Mouse (Mus musculus): ENCODE results near the gene Nxf1. TPM values are rescaled to one million over a fixed set of nuclear protein-coding genes. Genes with fewer than 3 reads are reported as not detected.

The Nxf1 gene
- polyA plus RNA-seq, 1 experiment: 113 TPM

DNA sequence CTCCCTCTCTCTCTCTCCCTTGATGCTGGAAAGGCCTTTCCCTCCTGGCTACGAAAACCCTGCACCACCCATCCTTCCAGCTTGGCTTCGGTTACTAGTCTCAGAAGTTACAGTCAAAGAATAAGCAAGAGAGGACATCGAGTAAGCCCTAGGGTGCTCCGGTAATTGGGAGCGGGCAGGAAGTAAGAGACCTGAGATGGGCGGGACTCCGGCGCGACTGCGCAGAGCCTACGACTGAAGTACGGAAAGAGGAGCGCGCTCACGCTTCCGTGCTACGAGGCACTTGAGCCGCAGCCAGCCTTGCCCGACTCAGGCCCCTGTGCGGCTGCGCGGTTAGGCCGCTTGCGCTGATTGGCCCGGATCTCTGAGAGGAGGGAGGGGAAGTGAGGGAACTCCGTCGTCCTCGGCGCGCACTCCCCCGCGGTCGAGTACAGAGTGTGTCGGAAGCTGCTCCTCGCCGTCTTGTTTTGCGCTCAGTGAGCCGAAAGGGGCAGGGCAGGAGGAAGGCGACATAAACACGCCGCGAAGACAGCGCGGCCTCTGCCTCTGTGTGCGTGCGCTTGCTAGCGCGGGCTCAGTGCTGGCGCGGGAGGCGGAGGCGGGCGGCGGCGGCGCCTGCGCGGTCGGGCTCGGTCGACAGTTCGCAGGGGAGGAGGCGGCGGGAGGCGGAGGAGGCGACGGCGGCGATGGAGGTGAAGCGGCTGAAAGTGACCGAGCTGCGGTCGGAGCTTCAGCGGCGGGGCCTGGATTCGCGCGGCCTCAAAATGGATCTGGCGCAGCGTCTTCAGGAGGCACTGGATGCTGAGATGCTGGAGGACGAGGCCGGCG is 62.9 kb downstream of the Nxf1 start, which contains the start of gene Hnrnpul2:
Hnrnpul2 (plus strand) TSS at position 415 of the 828 bp plus-strand sequence.
- DNase-seq (ENCODE audit: low read depth): no peak

Other genes starting within 250 kb of the Nxf1 start
- gene Slc22a8, start 165.8 kb upstream of the Nxf1 start, polyA plus RNA-seq (2012; rRNA removed): 0.19 and 0.38 TPM in 2 replicates
- gene Slc22a6, start 139.0 kb upstream of the Nxf1 start, polyA plus RNA-seq (2012; rRNA removed): 0.04 TPM in 1 of 2 replicates, not detected in the other
- 0.12 and 0.25 TPM in 2 replicates for gene Chrm1, start 93.3 kb upstream of the Nxf1 start, polyA plus RNA-seq (2012; rRNA removed)
- gene Slc3a2, start 33.7 kb upstream of the Nxf1 start, polyA plus RNA-seq (2012; rRNA removed): 393 and 456 TPM in 2 replicates
- gene Wdr74, start 21.2 kb upstream of the Nxf1 start, polyA plus RNA-seq (2012; rRNA removed): 30.1 and 32.2 TPM in 2 replicates
- 2.3 and 2.5 TPM in 2 replicates for gene 1700092M07Rik, start 16.4 kb upstream of the Nxf1 start, polyA plus RNA-seq (2012; rRNA removed)
- 95.3 and 118 TPM in 2 replicates for gene Stx5a, start 15.7 kb upstream of the Nxf1 start, polyA plus RNA-seq (2012; rRNA removed)
- 183 and 249 TPM in 2 replicates for gene Tmem223, start 13.9 kb downstream of the Nxf1 start, polyA plus RNA-seq (2012; rRNA removed)
- 112 and 134 TPM in 2 replicates for gene Tmem179b, start 17.4 kb downstream of the Nxf1 start, polyA plus RNA-seq (2012; rRNA removed)
- gene Taf6l, start 29.3 kb downstream of the Nxf1 start, polyA plus RNA-seq (2012; rRNA removed): 17.4 and 19.6 TPM in 2 replicates
- 88.3 and 105 TPM in 2 replicates for gene Polr2g, start 41.5 kb downstream of the Nxf1 start, polyA plus RNA-seq (2012; rRNA removed)
- 2.4 and 2.9 TPM in 2 replicates for gene Zbtb3, start 45.5 kb downstream of the Nxf1 start, polyA plus RNA-seq (2012; rRNA removed)
- 22.7 and 23.1 TPM in 2 replicates for gene Ttc9c, start 62.3 kb downstream of the Nxf1 start, polyA plus RNA-seq (2012; rRNA removed)
- 19.0 and 35.0 TPM in 2 replicates for gene Hnrnpul2, start 62.9 kb downstream of the Nxf1 start, polyA plus RNA-seq (2012; rRNA removed)
- gene AC129217.1, start 72.7 kb downstream of the Nxf1 start, polyA plus RNA-seq (2012; rRNA removed): 0.57 and 9.1 TPM in 2 replicates
- gene Bscl2, start 80.4 kb downstream of the Nxf1 start, polyA plus RNA-seq (2012; rRNA removed): 306 and 363 TPM in 2 replicates
- gene Gng3, start 82.1 kb downstream of the Nxf1 start, polyA plus RNA-seq (2012; rRNA removed): 0.43 and 0.46 TPM in 2 replicates
- gene Lrrn4cl, start 93.7 kb downstream of the Nxf1 start, polyA plus RNA-seq (2012; rRNA removed): 6.9 and 8.7 TPM in 2 replicates
- gene Ubxn1, start 114.4 kb downstream of the Nxf1 start, polyA plus RNA-seq (2012; rRNA removed): 88.9 and 91.5 TPM in 2 replicates
- gene Uqcc3, start 123.8 kb downstream of the Nxf1 start, polyA plus RNA-seq (2012; rRNA removed): 37.9 and 50.6 TPM in 2 replicates
- gene Lbhd1, start 126.7 kb downstream of the Nxf1 start, polyA plus RNA-seq (2012; rRNA removed): 2.5 and 3.0 TPM in 2 replicates
- not detected in 2 replicates for gene Gm49403, start 126.9 kb downstream of the Nxf1 start, polyA plus RNA-seq (2012; rRNA removed)
- 23.6 and 25.6 TPM in 2 replicates for gene 1810009A15Rik, start 131.8 kb downstream of the Nxf1 start, polyA plus RNA-seq (2012; rRNA removed)
- gene Gm49416, start 131.9 kb downstream of the Nxf1 start, polyA plus RNA-seq (2012; rRNA removed): not detected in 2 replicates
- 18.3 and 18.5 TPM in 2 replicates for gene Ints5, start 135.9 kb downstream of the Nxf1 start, polyA plus RNA-seq (2012; rRNA removed)
- 134 and 150 TPM in 2 replicates for gene Ganab, start 141.0 kb downstream of the Nxf1 start, polyA plus RNA-seq (2012; rRNA removed)
- 83.8 and 88.2 TPM in 2 replicates for gene B3gat3, start 163.3 kb downstream of the Nxf1 start, polyA plus RNA-seq (2012; rRNA removed)
- 9.6 and 11.7 TPM in 2 replicates for gene Rom1, start 172.3 kb downstream of the Nxf1 start, polyA plus RNA-seq (2012; rRNA removed)
- gene Eml3, start 172.5 kb downstream of the Nxf1 start, polyA plus RNA-seq (2012; rRNA removed): 42.4 and 50.5 TPM in 2 replicates
- gene Mta2, start 184.8 kb downstream of the Nxf1 start, polyA plus RNA-seq (2012; rRNA removed): 21.9 and 35.1 TPM in 2 replicates
- gene Tut1, start 196.8 kb downstream of the Nxf1 start, polyA plus RNA-seq (2012; rRNA removed): 19.1 and 20.7 TPM in 2 replicates
- 295 and 302 TPM in 2 replicates for gene Eef1g, start 210.0 kb downstream of the Nxf1 start, polyA plus RNA-seq (2012; rRNA removed)
- gene Ahnak, start 232.2 kb downstream of the Nxf1 start, polyA plus RNA-seq (2012; rRNA removed): 53.6 and 56.8 TPM in 2 replicates